Mouse (Mus musculus) heart, postnatal 0 days (tissue): ENCODE measurements around the gene Fam172a. TPM values are rescaled to one million over a fixed set of nuclear protein-coding genes. Genes with fewer than 3 reads are reported as not detected.
A peak's percentile ranks its signal among the peaks of the same experiment; 100 is the strongest.

Source experiments
- ATAC-seq: fragments of 200-750 bp; cut with Nextera tagmentation; 2 replicates; pipeline ENCODE4 v1.8.0; 2017; ENCODE audit warnings: low read depth, moderate number of reproducible peaks, moderate library complexity; ENCODE audit not compliant: insufficient read depth
- DNase-seq: peaks from one replicate; pipeline ENCODE4 v3.0.0-alpha.2; 2016; ENCODE audit warnings: low spot score
- H3K27ac ChIP-seq: fragments of 300-500 bp; sonication (generic); 2 replicates; pipeline ENCODE4 v1.5.1; 2014; ENCODE audit warnings: low read depth, mild to moderate bottlenecking
- H3K27me3 ChIP-seq: fragments of 300-500 bp; sonication (generic); 2 replicates; pipeline ENCODE4 v1.6.1; 2014; ENCODE audit warnings: low read length, mixed read lengths; ENCODE audit not compliant: control insufficient read depth, insufficient read depth
- H3K36me3 ChIP-seq: fragments of 300-500 bp; sonication (generic); replicated peaks from 2 replicates; pipeline ENCODE4 v1.6.1; 2014; ENCODE audit warnings: low read length, mixed read lengths; ENCODE audit not compliant: control insufficient read depth, insufficient read depth
- H3K4me1 ChIP-seq: fragments of 300-500 bp; sonication (generic); 2 replicates; pipeline ENCODE4 v1.6.1; 2014; ENCODE audit warnings: antibody characterized with exemption; ENCODE audit not compliant: control insufficient read depth, insufficient read depth
- H3K4me2 ChIP-seq: fragments of 300-500 bp; sonication (generic); 2 replicates; pipeline ENCODE4 v1.6.1; 2014; ENCODE audit warnings: low read depth, mild to moderate bottlenecking, low read length, moderate library complexity
- H3K4me3 ChIP-seq: fragments of 300-500 bp; sonication (generic); 2 replicates; pipeline ENCODE4 v1.5.1; 2014; ENCODE audit warnings: low read depth, low read length
- H3K9ac ChIP-seq: fragments of 300-500 bp; sonication (generic); replicated peaks from 2 replicates; pipeline ENCODE4 v1.6.1; 2014; ENCODE audit warnings: low read depth, low read length, mixed read lengths
- H3K9me3 ChIP-seq: fragments of 300-500 bp; sonication (generic); replicated peaks from 2 replicates; pipeline ENCODE4 v1.6.1; 2016; ENCODE audit warnings: low read length; ENCODE audit not compliant: control insufficient read depth
- CTCF ChIP-seq: IDR thresholded peaks from 2 replicates; pipeline ENCODE4 v1.5.1; 2016; ENCODE audit warnings: antibody characterized with exemption, control low read depth, low read depth
- EP300 ChIP-seq: IDR thresholded peaks from 2 replicates; pipeline ENCODE4 v1.6.1; 2016; ENCODE audit warnings: antibody characterized with exemption, low read depth
- WGBS: fragments of 180-500 bp; shearing (Covaris S2); extraction: QIAGEN DNeasy Blood & Tissue Kit; methylation state at CpG from one replicate; pipeline ENCODE4 v1.1.7; 2014; 5-methylcytosine and 5-hydroxymethylcytosine counted together
- polyA plus RNA-seq: library from polyadenylated mRNA; unstranded; fragments of >200 nt; fragmentation: Nextera tagmentation; extraction: Ambion mirVana; gene quantifications from 2 replicates; pipeline ENCODE4 v1.2.1, GENCODE M21; 2015
- total RNA-seq: library from RNA; depleted of rRNA; stranded (reverse); fragments of >200 nt; gene quantifications from 2 replicates; pipeline ENCODE4 v1.2.3, GENCODE M21; 2014; ENCODE audit warnings: low replicate concordance

Gene Fam172a
- total and polyA plus RNA-seq, 2 experiments from 2014 or later: 11.2 to 14.8 TPM

DNA sequence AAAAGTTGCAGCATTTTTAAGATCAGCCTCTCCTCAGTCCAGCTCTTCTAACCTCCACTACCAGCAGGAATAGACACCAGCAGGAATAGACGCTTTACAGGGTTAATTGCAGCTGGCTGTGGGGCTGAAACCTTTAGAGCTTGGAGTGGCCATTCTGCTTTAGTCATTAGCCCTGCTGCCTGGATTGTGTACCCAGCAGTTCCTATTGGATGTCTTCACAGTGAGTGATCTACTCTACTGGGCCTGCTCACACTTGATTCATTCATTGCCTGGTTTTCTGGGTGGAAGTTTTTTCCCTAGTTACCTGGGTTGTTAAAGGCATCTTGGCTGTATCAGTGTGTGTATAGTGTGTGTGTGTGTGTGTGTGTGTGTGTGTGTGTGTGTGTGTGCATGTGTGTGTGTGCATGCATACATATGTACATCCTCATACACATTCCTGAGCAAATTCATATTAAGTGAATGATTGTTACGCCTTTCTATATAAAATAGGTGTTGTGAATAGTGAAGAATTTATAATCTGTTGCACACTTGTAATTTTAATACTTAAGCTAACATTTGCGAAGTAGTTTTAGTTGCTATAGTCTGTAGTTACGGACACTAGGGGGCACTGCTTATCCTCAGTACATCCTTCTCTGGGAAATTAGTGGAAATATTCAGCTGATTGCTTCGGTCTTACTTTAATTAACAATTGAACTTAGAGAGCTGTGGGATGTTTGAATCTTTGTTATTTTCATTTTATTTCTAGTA, 280.4 kb downstream of the Fam172a start:
- H3K4me1 ChIP-seq: no peaks in the 10 kb centered on the region
- no peak overlapping the region for H3K4me3 ChIP-seq
- H3K27me3 ChIP-seq: no peaks in the 10 kb centered on the region
- H3K9me3 ChIP-seq: no peaks in the 10 kb centered on the region
- TF ChIP-seq EP300 (no peak), CTCF (peak; percentile 66)
- peak; percentile 22 for DNase-seq
- H3K27ac ChIP-seq: no peak overlapping the region
- H3K4me2 ChIP-seq: no peak overlapping the region
- H3K9ac ChIP-seq: no peak overlapping the region
- ATAC-seq: no peak
- H3K36me3 ChIP-seq: no peaks in the 10 kb centered on the region
- 28% methylated on average over 5 of the region's 5 CpGs for WGBS

DNA sequence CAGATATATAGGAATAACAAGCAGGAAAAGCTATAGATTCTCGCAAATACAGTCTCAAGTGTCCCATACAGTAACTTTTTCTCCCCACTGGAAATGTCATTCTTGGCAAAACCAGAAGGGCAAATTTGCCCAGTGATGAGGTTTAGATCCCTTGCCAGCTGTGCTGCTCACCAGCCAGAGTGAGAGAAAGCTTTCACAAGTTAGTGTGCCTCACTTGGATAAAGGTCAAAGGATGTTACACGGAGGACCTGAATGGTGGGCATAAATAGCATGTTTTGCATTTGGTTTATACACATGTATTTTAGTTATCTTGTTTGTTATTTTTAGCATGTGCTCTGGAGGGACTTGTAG, 281.0 kb downstream of the Fam172a start:
- Histone ChIP-seq H3K4me1 (no peaks in the 10 kb centered on the region), H3K4me3 (no peak overlapping the region), H3K27ac (no peak overlapping the region), H3K27me3 (no peaks in the 10 kb centered on the region), H3K4me2 (no peak overlapping the region), H3K36me3 (no peaks in the 10 kb centered on the region), H3K9me3 (no peaks in the 10 kb centered on the region), H3K9ac (no peak overlapping the region)
- TF ChIP-seq EP300 (no peak), CTCF (no peak)
- DNase-seq: no peak
- ATAC-seq: no peak
- WGBS: 46% methylated on average over 2 of the region's 2 CpGs

DNA sequence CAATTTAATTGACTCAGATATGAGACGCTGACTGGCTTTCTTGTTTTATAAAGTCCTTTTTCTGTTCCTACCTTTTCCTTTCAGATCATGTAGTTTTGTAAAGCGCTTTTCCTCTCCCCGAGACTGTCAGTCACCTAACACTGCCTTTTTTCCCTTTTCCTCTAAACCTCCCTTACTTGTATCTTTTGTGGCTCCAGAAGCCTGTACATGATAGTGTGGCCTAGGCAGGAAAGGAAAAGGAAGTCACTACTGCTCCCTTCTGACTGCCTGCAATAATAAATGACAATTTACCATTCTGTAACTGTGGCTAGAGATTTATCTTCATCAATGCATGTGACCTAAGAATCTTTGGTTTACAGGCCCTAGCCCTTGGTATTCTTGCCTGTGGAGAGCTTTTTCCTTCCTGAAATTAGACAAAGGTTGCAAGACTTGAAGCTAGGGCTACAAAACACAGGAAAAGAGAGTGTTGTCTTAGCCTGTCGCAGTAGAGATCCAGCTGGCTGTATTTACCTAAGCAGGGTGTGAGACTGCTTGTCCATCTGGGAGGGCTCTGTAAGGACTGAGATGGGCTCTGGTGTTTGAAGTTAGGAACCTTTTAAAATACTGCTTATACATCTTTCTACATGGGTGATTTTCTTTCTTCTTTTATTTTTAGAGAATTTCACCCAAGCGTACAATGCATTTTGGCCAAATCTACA, 289.5 kb downstream of the Fam172a start:
- H3K9me3 ChIP-seq: no peaks in the 10 kb centered on the region
- H3K4me3 ChIP-seq: no peak overlapping the region
- H3K27me3 ChIP-seq: no peaks in the 10 kb centered on the region
- ATAC-seq (no peak), DNase-seq (no peak)
- H3K36me3 ChIP-seq: no peaks in the 10 kb centered on the region
- H3K9ac ChIP-seq: no peak overlapping the region
- H3K4me2 ChIP-seq: no peak overlapping the region
- no peak overlapping the region for H3K27ac ChIP-seq
- 69% methylated on average over 5 of the region's 5 CpGs for WGBS
- TF ChIP-seq EP300: no peak
- TF ChIP-seq CTCF: no peak
- no peaks in the 10 kb centered on the region for H3K4me1 ChIP-seq

DNA sequence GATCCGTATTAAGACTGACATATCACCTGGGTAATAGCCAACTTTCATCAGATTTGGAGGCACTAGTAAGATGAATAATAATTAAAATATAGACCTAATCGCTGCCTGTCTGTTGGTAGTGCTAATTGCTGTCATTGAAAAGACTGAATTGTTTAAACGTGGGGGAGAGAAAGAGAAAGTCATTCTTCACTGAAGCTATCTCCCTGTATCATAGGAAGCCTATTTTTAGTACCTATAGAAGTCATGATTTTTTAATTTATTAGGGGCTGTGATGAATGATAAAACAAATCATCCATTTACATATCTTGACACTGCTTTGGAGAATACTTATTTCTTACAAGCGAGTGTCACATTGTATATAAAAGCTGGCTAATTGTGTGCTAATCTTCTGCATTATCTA, 302.8 kb downstream of the Fam172a start:
- no peak for ATAC-seq
- H3K36me3 ChIP-seq: no peaks in the 10 kb centered on the region
- H3K27me3 ChIP-seq: no peaks in the 10 kb centered on the region
- H3K4me2 ChIP-seq: no peak overlapping the region
- no peak overlapping the region for H3K27ac ChIP-seq
- TF ChIP-seq CTCF (no peak), EP300 (no peak)
- no peak for DNase-seq
- no peak overlapping the region for H3K9ac ChIP-seq
- 79% methylated on average over 4 of the region's 4 CpGs for WGBS
- H3K4me3 ChIP-seq: no peak overlapping the region
- no peaks in the 10 kb centered on the region for H3K9me3 ChIP-seq
- H3K4me1 ChIP-seq: no peaks in the 10 kb centered on the region

DNA sequence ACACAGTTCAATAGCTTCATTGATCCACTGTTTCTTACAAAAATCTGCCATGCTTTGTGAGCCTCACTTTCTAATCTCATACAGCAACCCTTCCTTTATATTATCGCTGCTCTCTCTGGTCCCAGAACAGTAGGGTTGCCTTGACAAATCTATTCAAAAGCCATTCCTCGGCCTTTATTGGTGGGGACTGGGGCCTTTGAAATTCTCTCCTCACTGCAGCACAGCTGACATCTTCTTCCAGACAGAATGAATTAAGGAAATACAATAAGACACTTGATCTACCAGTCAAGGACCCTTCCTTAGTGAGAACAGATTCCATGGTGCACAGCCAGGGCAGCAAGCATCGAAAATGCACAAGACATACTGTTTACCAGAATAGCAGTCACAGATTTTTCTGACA, 303.5 kb downstream of the Fam172a start:
- ATAC-seq: no peak
- TF ChIP-seq EP300 (no peak), CTCF (no peak)
- no peaks in the 10 kb centered on the region for H3K27me3 ChIP-seq
- no peaks in the 10 kb centered on the region for H3K36me3 ChIP-seq
- 65% methylated on average over 3 of the region's 3 CpGs for WGBS
- H3K4me1 ChIP-seq: no peaks in the 10 kb centered on the region
- no peaks in the 10 kb centered on the region for H3K9me3 ChIP-seq
- no peak overlapping the region for H3K4me2 ChIP-seq
- no peak overlapping the region for H3K4me3 ChIP-seq
- H3K27ac ChIP-seq: no peak overlapping the region
- no peak for DNase-seq
- no peak overlapping the region for H3K9ac ChIP-seq

DNA sequence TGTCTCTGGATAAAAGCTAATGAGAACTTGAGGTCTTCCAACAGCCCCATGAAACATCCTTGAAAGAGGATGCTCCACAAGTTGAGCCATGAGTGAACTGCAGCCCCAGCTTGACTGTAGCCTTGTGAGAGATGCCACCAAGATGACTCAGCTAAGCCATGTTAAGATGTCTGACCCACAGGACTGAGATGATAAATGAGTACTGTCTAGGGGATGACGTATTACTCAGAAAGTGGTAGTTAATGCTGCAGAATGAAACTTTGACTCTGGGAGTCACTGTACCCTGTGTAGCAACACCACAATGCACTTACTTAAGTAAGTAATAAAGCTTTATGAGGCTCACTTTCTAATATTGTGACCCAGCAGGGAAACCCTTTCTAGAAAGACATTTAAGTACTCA, 308.3 kb downstream of the Fam172a start:
- Histone ChIP-seq H3K4me1 (no peaks in the 10 kb centered on the region), H3K27me3 (no peaks in the 10 kb centered on the region), H3K36me3 (no peaks in the 10 kb centered on the region), H3K9ac (no peak overlapping the region), H3K4me3 (no peak overlapping the region), H3K9me3 (no peaks in the 10 kb centered on the region), H3K27ac (no peak overlapping the region), H3K4me2 (no peak overlapping the region)
- DNase-seq (no peak), ATAC-seq (no peak)
- 73% methylated on average over 1 of the region's 1 CpGs for WGBS
- no peak for TF ChIP-seq CTCF
- TF ChIP-seq EP300: no peak
